Mouse (Mus musculus) spleen, adult 18-20 months (tissue): Measurements from ENCODE around the gene Vps72.

ENCODE experiments used
- DNase-seq, 2 experiments: peaks; one replicate each; pipeline ENCODE4 v3.0.0; 2022; ENCODE audit warnings: mixed read lengths in 2 of 2

Gene Vps72

GRCm38 (mm10) chr3:95171105-95171504 lies 60.3 kb downstream of the Vps72 start:
- no peak for DNase-seq
